Mouse (Mus musculus): Measurements from ENCODE around the gene Dnah10.
"Not testable (repeated sequence)": the region's sequence is repeated elsewhere in the genome, so short reads cannot be mapped to it uniquely, and the experiment has no call there.

Gene Dnah10

GRCm38 (mm10) chr5:124724997-124725396 lies at the start of gene Dnah10:
Gene Dnah10 (plus strand): TSS chr5:124725085.
- DNase-seq (ENCODE audit: low read depth, low spot score) = peak; percentile 13

- DNase-seq (ENCODE audit: low read depth, low spot score) = no peak
These were observed 11.1 kb upstream of the Dnah10 start for GRCm38 (mm10) chr5:124713741-124714140.

- no peak for DNase-seq (ENCODE audit: low read depth, low spot score)
These were observed 9.8 kb upstream of the Dnah10 start for GRCm38 (mm10) chr5:124715135-124715534.

- no peak for DNase-seq (ENCODE audit: low read depth, low spot score)
These were observed 6.9 kb upstream of the Dnah10 start for GRCm38 (mm10) chr5:124717969-124718368.

GRCm38 (mm10) chr5:124718396-124718795 lies 6.5 kb upstream of the Dnah10 start:
- no peak for DNase-seq (ENCODE audit: low read depth, low spot score)

- DNase-seq (ENCODE audit: low read depth, low spot score) = no peak
These were observed 1.8 kb upstream of the Dnah10 start for GRCm38 (mm10) chr5:124723125-124723524.

GRCm38 (mm10) chr5:124729662-124730206 lies 4.8 kb downstream of the Dnah10 start:
- no peak for DNase-seq (ENCODE audit: low read depth, low spot score)

GRCm38 (mm10) chr5:124733961-124734360 lies 9.1 kb downstream of the Dnah10 start:
- no peak for DNase-seq (ENCODE audit: low read depth, low spot score)

- no peak for DNase-seq (ENCODE audit: low read depth, low spot score)
These were observed 17.2 kb downstream of the Dnah10 start for GRCm38 (mm10) chr5:124741898-124742599.

GRCm38 (mm10) chr5:124743841-124744240 lies 19.0 kb downstream of the Dnah10 start:
- DNase-seq (ENCODE audit: low read depth, low spot score) = no peak

GRCm38 (mm10) chr5:124746220-124746619 lies 21.3 kb downstream of the Dnah10 start:
- no peak for DNase-seq (ENCODE audit: low read depth, low spot score)

GRCm38 (mm10) chr5:124748296-124748695 lies 23.4 kb downstream of the Dnah10 start:
- DNase-seq (ENCODE audit: low read depth, low spot score) = no peak

GRCm38 (mm10) chr5:124751656-124752055 lies 26.8 kb downstream of the Dnah10 start:
- DNase-seq (ENCODE audit: low read depth, low spot score) = no peak

GRCm38 (mm10) chr5:124761011-124761410 lies 36.1 kb downstream of the Dnah10 start:
- DNase-seq (ENCODE audit: low read depth, low spot score) = no peak

- no peak for DNase-seq (ENCODE audit: low read depth, low spot score)
These were observed 36.9 kb downstream of the Dnah10 start for GRCm38 (mm10) chr5:124761787-124762186.

GRCm38 (mm10) chr5:124774552-124774951 lies 49.7 kb downstream of the Dnah10 start:
- DNase-seq (ENCODE audit: low read depth, low spot score) = no peak

- not testable (repeated sequence) for DNase-seq (ENCODE audit: low read depth, low spot score)
These were observed 51.4 kb downstream of the Dnah10 start for GRCm38 (mm10) chr5:124776289-124776688.

- peak; percentile 52 for DNase-seq (ENCODE audit: low read depth, low spot score)
These were observed 52.4 kb downstream of the Dnah10 start for GRCm38 (mm10) chr5:124777178-124777709.

GRCm38 (mm10) chr5:124779926-124780325 lies 55.0 kb downstream of the Dnah10 start:
- no peak for DNase-seq (ENCODE audit: low read depth, low spot score)

GRCm38 (mm10) chr5:124781696-124782095 lies 56.8 kb downstream of the Dnah10 start:
- no peak for DNase-seq (ENCODE audit: low read depth, low spot score)

GRCm38 (mm10) chr5:124785650-124786049 lies 60.8 kb downstream of the Dnah10 start:
- no peak for DNase-seq (ENCODE audit: low read depth, low spot score)

- DNase-seq (ENCODE audit: low read depth, low spot score) = no peak
These were observed 67.2 kb downstream of the Dnah10 start for GRCm38 (mm10) chr5:124792112-124792511.

- DNase-seq (ENCODE audit: low read depth, low spot score) = no peak
These were observed 85.0 kb downstream of the Dnah10 start for GRCm38 (mm10) chr5:124809708-124810366.

All from forelimb bud, embryonic 11.5 days (tissue).